8 mouse cellular contexts compared by ENCODE assay signal in the genomic region with DNA sequence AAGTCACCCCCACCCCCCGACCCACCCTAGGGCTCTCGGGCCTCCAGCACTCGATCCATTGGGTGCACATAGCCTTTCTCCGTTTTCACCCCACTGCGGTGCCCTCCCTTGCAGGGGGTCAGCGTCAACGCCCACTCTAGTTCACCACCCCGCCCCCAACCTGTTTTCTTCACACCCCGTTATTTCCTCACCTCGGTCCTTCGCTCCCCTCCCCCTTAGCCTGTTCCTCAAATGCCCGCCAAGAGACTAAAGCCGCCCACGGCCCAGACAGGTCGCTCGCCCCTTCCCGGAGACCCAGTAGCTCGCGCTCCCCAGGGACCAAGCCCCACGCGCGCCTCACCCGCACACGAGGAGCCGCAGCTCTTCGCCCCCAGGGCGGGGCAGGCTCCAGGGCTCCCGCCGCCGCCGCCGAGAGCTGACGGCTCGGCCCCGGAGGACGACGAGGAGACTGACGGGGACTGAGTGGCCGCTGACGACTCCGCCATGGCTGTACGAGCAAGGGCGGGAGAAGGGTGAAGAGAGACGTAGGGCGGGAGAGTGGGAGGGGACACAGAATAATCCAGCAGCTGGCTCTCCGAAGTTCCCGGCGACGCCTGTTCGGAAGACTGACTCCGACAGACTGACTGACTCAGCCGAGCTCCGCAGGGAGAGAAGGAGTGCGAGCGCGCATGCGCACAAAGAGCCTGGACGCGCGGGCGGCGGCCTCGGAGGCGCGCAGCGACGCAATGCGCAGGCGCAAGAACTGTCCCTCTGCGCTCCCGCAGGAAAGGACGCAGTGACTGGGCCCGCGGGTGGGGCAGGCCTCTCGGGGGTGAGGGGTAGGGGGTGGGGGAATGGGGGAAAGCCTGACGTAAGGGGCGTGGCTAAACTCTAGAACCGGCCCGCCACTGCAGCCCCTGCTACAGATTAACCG. TPM values are rescaled to one million over a fixed set of nuclear protein-coding genes. Genes with fewer than 3 reads are reported as not detected.
DNase-seq lines count a peak whose midpoint lies in the region; ATAC-seq lines count a peak whose summit lies in the region.

A gene (minus strand): TSS at position 683 of the 913 bp plus-strand sequence.

- no peaks in the 10 kb centered on the region for H3K27me3 ChIP-seq in megakaryocyte, embryonic 14.5 days (replicated peaks)

- no peaks in the 10 kb centered on the region for H3K9me3 ChIP-seq in megakaryocyte, embryonic 14.5 days

- DNase-seq in ZHBTc4 (ENCODE audit: low read depth, low spot score), result peak; percentile 99
- DNase-seq in gastrocnemius, adult 8-10 months (ENCODE audit: low spot score in 2 of 2), result peak; percentile 91 to 96
- peak; percentile 97 for DNase-seq in hindlimb bud, embryonic 11.5 days (ENCODE audit: extremely low spot score, low read depth, low spot score)
- DNase-seq in left cerebral cortex, adult 8-10 months (ENCODE audit: low spot score in 2 of 2), result peak; percentile 88 to 96
- DNase-seq in right cerebral cortex, postnatal 10 days (ENCODE audit: low spot score in 2 of 2), result peak; percentile 97 to 99
- peak; percentile 96 for DNase-seq in urinary bladder, postnatal 25 days (ENCODE audit: low spot score)

- peaks cover 46% of the 10 kb centered on the region for H3K4me1 ChIP-seq in megakaryocyte, embryonic 14.5 days

- peak within 1 kb of the TSS; percentile 98 for H3K4me3 ChIP-seq in megakaryocyte, embryonic 14.5 days (replicated peaks)

- peaks cover 15% of the 10 kb centered on the region for H3K36me3 ChIP-seq in megakaryocyte, embryonic 14.5 days (replicated peaks; ENCODE audit: low read length)

- ATAC-seq in common myeloid progenitor, adult 5-6 weeks (replicated peaks; ENCODE audit: low read depth, poor library complexity, severe bottlenecking), result peak; percentile 70

RNA-seq across cellular contexts. Expression of the gene that starts here (rescaled TPM):
- total RNA-seq in common myeloid progenitor, adult 5-6 weeks (2017), result 85.4 and 85.6 TPM in 2 replicates
- 10 to 100 TPM; 26.8 to 30.2 (median 27.1) TPM for total RNA-seq in gastrocnemius, adult 8-10 months (2022)
- 100 to 1,000 TPM; 773 to 859 (median 828) TPM for total RNA-seq in left cerebral cortex, adult 8-10 months (2022)
- 30.0 and 59.9 TPM in 2 replicates for polyA plus RNA-seq in megakaryocyte, embryonic 14.5 days (2012; ENCODE audit: insufficient read depth, low replicate concordance)

Comparison
In these comparisons a context has a peak if more than half of its experiments do, and no peak if none do; other contexts are left out.
1. Peak in every context shown above with its lines: DNase-seq, ATAC-seq and H3K4me3 ChIP-seq.